Mouse (Mus musculus) brown adipose tissue, adult 24 weeks (tissue): Measurements from ENCODE around the gene Cdk17. TPM values are rescaled to one million over a fixed set of nuclear protein-coding genes. Genes with fewer than 3 reads are reported as not detected.

Experiments used
- H3K27ac ChIP-seq: fragments of 200-500 bp; replicated peaks from 2 replicates; pipeline ENCODE4 v1.5.1; 2012; ENCODE audit warnings: low read depth, mild to moderate bottlenecking, low read length
- H3K4me1 ChIP-seq: fragments of 200-500 bp; 2 replicates; pipeline ENCODE4 v1.6.1; 2012; ENCODE audit warnings: low read length, mixed read lengths; ENCODE audit not compliant: control insufficient read depth, insufficient read depth, insufficient read length
- H3K4me3 ChIP-seq: fragments of 200-500 bp; 2 replicates; pipeline ENCODE4 v1.5.1; 2012; ENCODE audit warnings: low read depth, mild to moderate bottlenecking, low read length, moderate library complexity; ENCODE audit not compliant: insufficient read depth
- polyA plus RNA-seq: library from polyadenylated mRNA; stranded (reverse); fragments of >200 nt; gene quantifications from 2 replicates; pipeline ENCODE4 v1.2.4, GENCODE M21; 2012; ENCODE audit not compliant: missing spikeins, insufficient read depth, insufficient read length

Gene Cdk17
- polyA plus RNA-seq, 1 experiment: 23.6 TPM

- Histone ChIP-seq H3K4me1 (peaks cover 41% of the 10 kb centered on the region), H3K4me3 (no peak overlapping the region), H3K27ac (no peak overlapping the region)
These were observed 106.8 kb downstream of the Cdk17 start for GRCm38 (mm10) chr10:93267509-93267908.

- H3K4me3 ChIP-seq: no peak overlapping the region
- H3K27ac ChIP-seq: 0 out of 2 replicates have a peak overlapping the region, but pooled peaks have one; percentile 5
- H3K4me1 ChIP-seq: peaks cover 43% of the 10 kb centered on the region
These were observed 107.7 kb downstream of the Cdk17 start for GRCm38 (mm10) chr10:93268339-93268738.

GRCm38 (mm10) chr10:93269744-93270143, 109.1 kb downstream of the Cdk17 start:
- Histone ChIP-seq H3K4me3 (no peak overlapping the region), H3K4me1 (peaks cover 33% of the 10 kb centered on the region), H3K27ac (no peak overlapping the region)

- Histone ChIP-seq H3K27ac (no peak overlapping the region; the same call in 1 of the 2 replicates), H3K4me1 (peaks cover 37% of the 10 kb centered on the region), H3K4me3 (no peak overlapping the region)
These were observed 110.3 kb downstream of the Cdk17 start for GRCm38 (mm10) chr10:93270889-93271460.

- Histone ChIP-seq H3K27ac (peak overlapping the region; percentile 24; the same call in 1 of the 2 replicates), H3K4me3 (no peak overlapping the region), H3K4me1 (peaks cover 35% of the 10 kb centered on the region)
These were observed 111.2 kb downstream of the Cdk17 start for GRCm38 (mm10) chr10:93271831-93272230.

GRCm38 (mm10) chr10:93272986-93273982, 112.6 kb downstream of the Cdk17 start:
- peak overlapping the region; percentile 24 for H3K27ac ChIP-seq
- no peak overlapping the region for H3K4me3 ChIP-seq
- H3K4me1 ChIP-seq: peaks cover 35% of the 10 kb centered on the region

- no peak overlapping the region for H3K4me3 ChIP-seq
- H3K4me1 ChIP-seq: peaks cover 43% of the 10 kb centered on the region
- H3K27ac ChIP-seq: peak overlapping the region; percentile 14; the same call in 1 of the 2 replicates
These were observed 113.6 kb downstream of the Cdk17 start for GRCm38 (mm10) chr10:93274277-93274696.

- Histone ChIP-seq H3K4me3 (no peak overlapping the region), H3K4me1 (peaks cover 49% of the 10 kb centered on the region), H3K27ac (peak overlapping the region; percentile 65)
These were observed 114.8 kb downstream of the Cdk17 start for GRCm38 (mm10) chr10:93275212-93276136.

GRCm38 (mm10) chr10:93276349-93276763, 115.7 kb downstream of the Cdk17 start:
- H3K27ac ChIP-seq: peak overlapping the region; percentile 74
- H3K4me3 ChIP-seq: no peak overlapping the region
- peaks cover 54% of the 10 kb centered on the region for H3K4me1 ChIP-seq

GRCm38 (mm10) chr10:93276857-93277256, 116.2 kb downstream of the Cdk17 start:
- Histone ChIP-seq H3K4me1 (peaks cover 50% of the 10 kb centered on the region), H3K27ac (peak overlapping the region; percentile 74), H3K4me3 (no peak overlapping the region)

GRCm38 (mm10) chr10:93278361-93278760, 117.7 kb downstream of the Cdk17 start:
- H3K27ac ChIP-seq: peak overlapping the region; percentile 32; the same call in 1 of the 2 replicates

GRCm38 (mm10) chr10:93279062-93279461, 118.4 kb downstream of the Cdk17 start:
- peaks cover 43% of the 10 kb centered on the region for H3K4me1 ChIP-seq
- 0 out of 2 replicates have a peak overlapping the region, but pooled peaks have one; percentile 38 for H3K27ac ChIP-seq
- no peak overlapping the region for H3K4me3 ChIP-seq

More at GRCm38 (mm10) chr10:93278361-93278760, 117.7 kb downstream of the Cdk17 start:
- H3K4me3 ChIP-seq: no peak overlapping the region
- peaks cover 42% of the 10 kb centered on the region for H3K4me1 ChIP-seq

GRCm38 (mm10) chr10:93280586-93280985, 119.9 kb downstream of the Cdk17 start:
- H3K27ac ChIP-seq: peak overlapping the region; percentile 38; the same call in 1 of the 2 replicates
- no peak overlapping the region for H3K4me3 ChIP-seq
- H3K4me1 ChIP-seq: peaks cover 44% of the 10 kb centered on the region

GRCm38 (mm10) chr10:93281092-93281491, 120.4 kb downstream of the Cdk17 start:
- H3K4me3 ChIP-seq: no peak overlapping the region
- H3K27ac ChIP-seq: peak overlapping the region; percentile 38
- H3K4me1 ChIP-seq: peaks cover 44% of the 10 kb centered on the region
